ENCODE assay signal across 8 mouse cellular contexts in genomic region chr4:32337638-32338037, GRCm38 (mm10).
DNase-seq lines count a peak whose midpoint lies in the region.
"Had no signal": no experiment of that assay in that cellular context is flagged by ENCODE, and none has a peak within 500 bp of the region (broad histone marks: within the 10 kb centered on the region; RNA-seq: fewer than 3 reads in every experiment).

No protein-coding gene starts in this region.

- no peaks in the 10 kb centered on the region for H3K9me3 ChIP-seq in heart, embryonic 10.5 days
- H3K9me3 ChIP-seq: embryonic facial prominence, embryonic 13.5 days had no signal

- H3K27me3 ChIP-seq in heart, embryonic 10.5 days (ENCODE audit: insufficient read depth, poor library complexity, severe bottlenecking), result no peaks in the 10 kb centered on the region
- H3K27me3 ChIP-seq: embryonic facial prominence, embryonic 13.5 days had no signal

- peak overlapping the region; percentile 82 for H3K27ac ChIP-seq in heart, embryonic 10.5 days
- H3K27ac ChIP-seq: embryonic facial prominence, embryonic 13.5 days had no signal

- H3K4me3 ChIP-seq in heart, embryonic 10.5 days, result peak overlapping the region; percentile 31; the same call in 1 of the 2 replicates
- H3K4me3 ChIP-seq: embryonic facial prominence, embryonic 13.5 days had no signal

- DNase-seq in ES-CJ7 (ENCODE audit: low read depth, low spot score) (peak; percentile 12), R1 (ENCODE audit: low read depth, low spot score) (peak; percentile 12)
- peak; percentile 96 for DNase-seq in heart, embryonic 10.5 days (ENCODE audit: low spot score)
- DNase-seq in kidney, postnatal 14 days, result peak; percentile 88
- peak; percentile 94 for DNase-seq in lung, postnatal 36 days
- no peak for DNase-seq in layer of hippocampus, postnatal 36 days
- DNase-seq in cerebellum, adult 8-10 months, result no peak

- H3K36me3 ChIP-seq in heart, embryonic 10.5 days, result no peaks in the 10 kb centered on the region
- H3K36me3 ChIP-seq: embryonic facial prominence, embryonic 13.5 days had no signal

- peaks cover 47% of the 10 kb centered on the region for H3K4me1 ChIP-seq in heart, embryonic 10.5 days

- WGBS in heart, embryonic 10.5 days, result 1% methylated on average over 11 of the region's 11 CpGs

Comparison
In these comparisons a context has a peak if more than half of its experiments do, and no peak if none do; other contexts are left out.
1. DNase-seq: peak in ES-CJ7 (single experiment), R1 (single experiment), heart, embryonic 10.5 days (single experiment), kidney, postnatal 14 days (single experiment) and lung, postnatal 36 days (single experiment); none in layer of hippocampus, postnatal 36 days (0 of 2) and cerebellum, adult 8-10 months (single experiment).